9 mouse cellular contexts compared by ENCODE assay signal in genomic region chr2:152764172-152765044, GRCm38 (mm10). TPM values are rescaled to one million over a fixed set of nuclear protein-coding genes. Genes with fewer than 3 reads are reported as not detected.
DNase-seq lines count a peak whose midpoint lies in the region; ATAC-seq and TF ChIP-seq lines count a peak whose summit lies in the region.
"Had no signal": no experiment of that assay in that cellular context is flagged by ENCODE, and none has a peak within 500 bp of the region (broad histone marks: within the 10 kb centered on the region; RNA-seq: fewer than 3 reads in every experiment).

No protein-coding gene starts in this region.

- H3K27me3 ChIP-seq in heart, embryonic 11.5 days (ENCODE audit: control insufficient read depth, insufficient read depth, low read length): no peaks in the 10 kb centered on the region
- no peaks in the 10 kb centered on the region for H3K27me3 ChIP-seq in embryonic facial prominence, embryonic 12.5 days
- no peaks in the 10 kb centered on the region for H3K27me3 ChIP-seq in intestine, embryonic 15.5 days (replicated peaks)
- no peaks in the 10 kb centered on the region for H3K27me3 ChIP-seq in midbrain, postnatal 0 days (ENCODE audit: insufficient read depth, low read length)

- intact Hi-C loops in heart, postnatal 14 days (cut with DNase I): no loop called here
- intact Hi-C loops in left cerebral cortex, postnatal 25 days (cut with DNase I): loop anchor here (10.0 kb wide), 1 partner anchor 150 kb away; no protein-coding TSS in a partner anchor

- TF ChIP-seq CTCF in midbrain, postnatal 0 days (IDR thresholded peaks at IDR 0.05): no peak

- H3K4me3 ChIP-seq in heart, embryonic 11.5 days (ENCODE audit: low read depth, low read length): peak overlapping the region; percentile 22
- H3K4me3 ChIP-seq in embryonic facial prominence, embryonic 12.5 days: no peak overlapping the region
- 0 out of 2 replicates have a peak overlapping the region, but pooled peaks have one; percentile 2 for H3K4me3 ChIP-seq in intestine, embryonic 15.5 days (replicated peaks)
- H3K4me3 ChIP-seq in midbrain, postnatal 0 days (ENCODE audit: low read depth, low read length): no peak overlapping the region

- no peak for DNase-seq in heart, postnatal 14 days
- no peak for DNase-seq in midbrain, postnatal 0 days (ENCODE audit: low spot score)
- no peak for DNase-seq in layer of hippocampus, adult 9-11 months
- no peak for DNase-seq in left cerebral cortex, postnatal 25 days (ENCODE audit: low spot score in 2 of 2)
- DNase-seq in frontal cortex, postnatal 25 days (ENCODE audit: low spot score in 2 of 2): no peak

- H3K9ac ChIP-seq in heart, embryonic 11.5 days (ENCODE audit: low read depth, low read length): peak overlapping the region; percentile 69
- H3K9ac ChIP-seq in embryonic facial prominence, embryonic 12.5 days: 0 out of 2 replicates have a peak overlapping the region, but pooled peaks have one; percentile 11
- no peak overlapping the region for H3K9ac ChIP-seq in intestine, embryonic 15.5 days
- H3K9ac ChIP-seq in midbrain, postnatal 0 days (replicated peaks; ENCODE audit: low read length, poor library complexity, severe bottlenecking): 0 out of 2 replicates have a peak overlapping the region, but pooled peaks have one; percentile 13

- H3K9me3 ChIP-seq in heart, embryonic 11.5 days (replicated peaks; ENCODE audit: control insufficient read depth, low read length): no peaks in the 10 kb centered on the region
- no peaks in the 10 kb centered on the region for H3K9me3 ChIP-seq in embryonic facial prominence, embryonic 12.5 days
- H3K9me3 ChIP-seq in intestine, embryonic 15.5 days: no peaks in the 10 kb centered on the region
- H3K9me3 ChIP-seq in midbrain, postnatal 0 days (ENCODE audit: low read length): no peaks in the 10 kb centered on the region

- ATAC-seq in heart, embryonic 11.5 days (replicated peaks; ENCODE audit: insufficient number of reproducible peaks, low FRiP score, low TSS enrichment): no peak
- ATAC-seq in embryonic facial prominence, embryonic 12.5 days (ENCODE audit: insufficient number of reproducible peaks, insufficient read depth, low FRiP score, low TSS enrichment): no peak
- peak; percentile 39 for ATAC-seq in intestine, embryonic 15.5 days
- peak; percentile 20; the same call in 1 of the 2 replicates for ATAC-seq in midbrain, postnatal 0 days (ENCODE audit: low FRiP score)

- H3K4me1 ChIP-seq in heart, embryonic 11.5 days (ENCODE audit: control insufficient read depth, insufficient read depth, low read length): peaks cover 21% of the 10 kb centered on the region
- peaks cover 25% of the 10 kb centered on the region for H3K4me1 ChIP-seq in embryonic facial prominence, embryonic 12.5 days
- peaks cover 12% of the 10 kb centered on the region for H3K4me1 ChIP-seq in intestine, embryonic 15.5 days (replicated peaks)
- H3K4me1 ChIP-seq in midbrain, postnatal 0 days (ENCODE audit: insufficient read depth, low read length): no peaks in the 10 kb centered on the region

- no peaks in the 10 kb centered on the region for H3K36me3 ChIP-seq in heart, embryonic 11.5 days (ENCODE audit: control insufficient read depth, insufficient read depth, low read length)
- no peaks in the 10 kb centered on the region for H3K36me3 ChIP-seq in embryonic facial prominence, embryonic 12.5 days
- no peaks in the 10 kb centered on the region for H3K36me3 ChIP-seq in intestine, embryonic 15.5 days
- no peaks in the 10 kb centered on the region for H3K36me3 ChIP-seq in midbrain, postnatal 0 days (ENCODE audit: insufficient read depth, low read length)

- 2% methylated on average over 14 of the region's 14 CpGs for WGBS in heart, embryonic 11.5 days (ENCODE audit: insufficient replicate concordance)
- WGBS in embryonic facial prominence, embryonic 12.5 days: 9% methylated on average over 14 of the region's 14 CpGs
- 9% methylated on average over 14 of the region's 14 CpGs for WGBS in intestine, embryonic 15.5 days
- WGBS in midbrain, postnatal 0 days: 8% methylated on average over 14 of the region's 14 CpGs

- H3K4me2 ChIP-seq in heart, embryonic 11.5 days: peak overlapping the region; percentile 60
- peak overlapping the region; percentile 36 for H3K4me2 ChIP-seq in embryonic facial prominence, embryonic 12.5 days (replicated peaks)
- H3K4me2 ChIP-seq in intestine, embryonic 15.5 days (replicated peaks): peak overlapping the region; percentile 50
- peak overlapping the region; percentile 12; the same call in 1 of the 2 replicates for H3K4me2 ChIP-seq in midbrain, postnatal 0 days (ENCODE audit: low read depth, low read length, poor library complexity, severe bottlenecking)

- H3K27ac ChIP-seq in heart, embryonic 11.5 days (ENCODE audit: low read depth, low read length): peak overlapping the region; percentile 68
- H3K27ac ChIP-seq in embryonic facial prominence, embryonic 12.5 days: 0 out of 2 replicates have a peak overlapping the region, but pooled peaks have one; percentile 23
- no peak overlapping the region for H3K27ac ChIP-seq in intestine, embryonic 15.5 days
- no peak overlapping the region for H3K27ac ChIP-seq in midbrain, postnatal 0 days (ENCODE audit: low read depth, low read length)

RNA-seq across cellular contexts. Expression of gene Cox4i2, which starts 10.4 kb away (rescaled TPM):
- 22.4 and 22.5 TPM in 2 replicates for polyA plus RNA-seq in heart, embryonic 11.5 days (2014; fragmentation: Nextera tagmentation; extraction: Ambion mirVana)
- total RNA-seq in heart, postnatal 14 days (2021): 10 to 100 TPM; 17.8 to 19.1 TPM
- polyA plus RNA-seq in embryonic facial prominence, embryonic 12.5 days (2016; fragmentation: Nextera tagmentation; extraction: Ambion mirVana): 14.3 and 14.5 TPM in 2 replicates
- 12.2 and 14.2 TPM in 2 replicates for polyA plus RNA-seq in intestine, embryonic 15.5 days (2015; fragmentation: Nextera tagmentation; extraction: Ambion mirVana)
- total RNA-seq in midbrain, postnatal 0 days (2014; rRNA removed): 2.0 and 6.8 TPM in 2 replicates
- 3.3 and 4.5 TPM in 2 replicates for polyA plus RNA-seq in midbrain, postnatal 0 days (2015; fragmentation: Nextera tagmentation; extraction: Ambion mirVana)
- 1 to 10 TPM; 1.8 to 2.6 TPM for total RNA-seq in left cerebral cortex, postnatal 25 days (2021)
- total RNA-seq: CH12.LX had no signal

RNA-seq across cellular contexts. Expression of gene Id1, which starts 28.4 kb away (rescaled TPM):
- polyA plus RNA-seq in heart, embryonic 11.5 days (2014; fragmentation: Nextera tagmentation; extraction: Ambion mirVana): 95.3 and 98.1 TPM in 2 replicates
- 10 to 100 TPM; 82.1 to 85.3 TPM for total RNA-seq in heart, postnatal 14 days (2021)
- polyA plus RNA-seq in embryonic facial prominence, embryonic 12.5 days (2016; fragmentation: Nextera tagmentation; extraction: Ambion mirVana): 168 and 170 TPM in 2 replicates
- 102 and 116 TPM in 2 replicates for polyA plus RNA-seq in intestine, embryonic 15.5 days (2015; fragmentation: Nextera tagmentation; extraction: Ambion mirVana)
- total RNA-seq in midbrain, postnatal 0 days (2014; rRNA removed): 69.6 and 71.7 TPM in 2 replicates
- polyA plus RNA-seq in midbrain, postnatal 0 days (2015; fragmentation: Nextera tagmentation; extraction: Ambion mirVana): 52.6 and 58.3 TPM in 2 replicates
- 10 to 100 TPM; 19.9 to 30.4 TPM for total RNA-seq in left cerebral cortex, postnatal 25 days (2021)

Comparison
In these comparisons a context has a peak if more than half of its experiments do, and no peak if none do; other contexts are left out.
1. ATAC-seq: peak in intestine, embryonic 15.5 days (single experiment) and midbrain, postnatal 0 days (single experiment); none in heart, embryonic 11.5 days (single experiment) and embryonic facial prominence, embryonic 12.5 days (single experiment).
2. H3K27ac ChIP-seq: peak in heart, embryonic 11.5 days (single experiment) and embryonic facial prominence, embryonic 12.5 days (single experiment); none in intestine, embryonic 15.5 days (single experiment) and midbrain, postnatal 0 days (single experiment).
3. H3K4me3 ChIP-seq: peak in heart, embryonic 11.5 days (single experiment) and intestine, embryonic 15.5 days (single experiment); none in embryonic facial prominence, embryonic 12.5 days (single experiment) and midbrain, postnatal 0 days (single experiment).
4. Peak in every context shown above with its lines, with median percentiles within 50 percentile points of each other: H3K4me2 ChIP-seq.